Mouse (Mus musculus) right cerebral cortex, postnatal 4 days (tissue): ENCODE results near the gene Gm8660.
"Not testable (repeated sequence)": the region's sequence is repeated elsewhere in the genome, so short reads cannot be mapped to it uniquely, and the experiment has no call there.

Source experiments
- DNase-seq: peaks from one replicate; pipeline ENCODE4 v3.0.0-alpha.2; 2022

Gm8660 gene

DNA sequence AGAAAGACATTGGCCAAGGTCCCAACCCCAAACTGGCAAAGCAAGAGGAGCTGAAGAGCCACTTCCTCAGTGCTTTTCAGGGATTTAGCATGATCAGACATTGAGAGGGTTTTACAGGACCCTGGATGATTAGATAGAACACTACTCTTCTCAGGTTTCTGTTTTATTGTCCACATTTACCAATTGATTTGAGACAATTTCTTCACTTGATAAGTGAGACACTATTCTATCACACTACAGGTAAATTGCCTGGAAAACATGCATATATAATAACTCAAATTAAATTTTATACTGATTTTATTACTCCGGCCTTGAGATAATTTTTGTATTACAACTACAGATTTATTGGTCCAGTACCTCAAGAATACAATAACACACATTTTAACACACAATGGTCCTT is at the start of gene Gm8660:
Gene Gm8660 (minus strand): TSS at position 101 of the 400 bp plus-strand sequence.
- DNase-seq, result not testable (repeated sequence)

GRCm38 (mm10) chr7:22413283-22413682 is 42.4 kb upstream of the Gm8660 start, which contains the start of gene Vmn1r148:
TSS of gene Vmn1r148 (plus strand) at chr7:22413583.
- DNase-seq, result not testable (repeated sequence)

- not testable (repeated sequence) for DNase-seq
Observed at GRCm38 (mm10) chr7:22329617-22330016, 41.2 kb downstream of the Gm8660 start, which contains the start of gene Gm4187. TSS of gene Gm4187 (minus strand) at chr7:22329717.
